Mouse (Mus musculus) G1E-ER4 (cell line): ENCODE measurements around the gene Spg11. TPM values are rescaled to one million over a fixed set of nuclear protein-coding genes. Genes with fewer than 3 reads are reported as not detected.

ENCODE experiments used
- GATA1 ChIP-seq: IDR thresholded peaks from one replicate; pipeline ENCODE4 v1.8.0; 2012; ENCODE audit warnings: low read length, inconsistent platforms
- polyA plus RNA-seq: library from polyadenylated mRNA; stranded (reverse); fragments of >175 nt; gene quantifications from 2 replicates; pipeline ENCODE4 v1.2.3, GENCODE M21; 2012

Spg11 gene
- polyA plus RNA-seq = 0.81 and 1.2 TPM in 2 replicates

GRCm38 (mm10) chr2:122117961-122118958, at the start of gene Spg11:
Spg11 (minus strand) TSS chr2:122118386.
- TF ChIP-seq GATA1 = no peak

DNA sequence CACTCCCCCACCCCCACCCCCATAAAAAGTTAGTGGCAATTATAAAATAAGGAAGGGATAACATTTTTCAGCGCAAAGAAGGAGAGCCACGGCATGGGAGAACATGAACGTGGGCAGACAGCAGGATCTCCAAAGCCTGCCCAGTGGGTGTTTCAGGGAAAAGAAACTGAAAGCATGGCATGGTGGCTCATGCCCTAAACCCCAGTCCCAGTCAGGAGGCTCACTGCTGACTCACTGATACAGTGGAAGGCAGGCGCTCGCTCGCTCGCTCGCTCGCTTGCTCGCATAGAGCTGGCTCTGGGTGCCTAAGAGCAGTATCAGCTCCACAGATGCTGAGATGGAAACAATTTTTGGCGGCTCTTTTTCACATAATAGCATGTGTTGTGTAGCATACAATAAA, 46.1 kb upstream of the Spg11 start:
- TF ChIP-seq GATA1 = no peak

DNA sequence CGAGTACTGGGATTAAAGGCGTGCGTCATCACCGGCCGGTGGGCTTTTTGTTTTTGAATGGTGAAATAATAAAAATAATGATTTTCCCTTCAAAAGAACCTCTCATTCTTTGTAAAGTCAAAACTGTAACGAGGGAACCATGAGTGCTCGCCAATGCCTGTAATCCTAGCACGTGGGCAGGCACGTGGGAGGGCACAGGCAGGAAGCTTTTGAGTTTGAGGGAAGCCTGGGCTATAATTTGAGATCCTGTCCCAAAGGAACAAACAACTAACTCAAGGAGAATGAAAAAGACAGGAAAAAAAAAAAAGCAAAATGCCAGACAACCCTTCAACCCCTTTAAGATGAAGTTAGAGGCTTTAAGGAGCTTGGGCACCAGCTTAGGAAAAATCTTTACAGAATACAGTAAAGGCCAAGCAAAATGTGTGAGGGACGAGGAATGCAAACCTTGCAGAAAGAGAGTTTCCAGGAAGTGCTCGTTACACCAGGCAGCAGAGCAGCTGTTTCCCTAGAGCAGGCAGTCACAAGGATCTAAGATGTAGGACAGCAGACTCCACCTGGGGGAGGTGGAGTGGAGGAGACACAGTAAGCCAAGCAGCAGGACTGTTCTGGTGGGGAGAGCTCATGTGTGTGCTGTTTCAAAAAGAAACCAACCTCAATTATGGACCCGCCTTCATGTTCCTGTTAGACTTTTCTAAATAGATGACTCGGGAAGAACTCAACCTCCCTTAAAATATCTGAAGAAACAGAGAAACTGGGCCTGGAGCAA, 45.4 kb upstream of the Spg11 start:
- no peak for TF ChIP-seq GATA1

DNA sequence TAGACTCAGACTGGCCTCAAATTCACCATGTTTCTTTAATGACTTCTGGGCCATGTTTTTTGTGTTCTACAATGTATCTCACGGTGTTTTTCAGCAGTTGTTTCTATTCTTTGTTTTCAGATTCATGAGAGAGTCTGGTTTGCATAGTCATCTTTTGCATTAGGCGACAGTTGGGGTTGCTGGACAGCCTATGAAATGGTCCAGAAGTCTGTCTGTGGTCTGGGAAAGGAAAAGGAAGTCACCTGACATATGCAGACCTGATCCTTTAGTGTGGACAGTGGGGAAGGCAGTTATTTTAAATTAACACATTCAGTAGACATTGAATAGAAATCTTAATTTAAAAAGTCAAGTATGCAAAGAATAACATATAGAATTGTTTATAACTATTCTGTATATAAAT, 44.3 kb upstream of the Spg11 start:
- TF ChIP-seq GATA1 = no peak

- TF ChIP-seq GATA1 = no peak
Observed at GRCm38 (mm10) chr2:122161542-122161941, 43.4 kb upstream of the Spg11 start.

DNA sequence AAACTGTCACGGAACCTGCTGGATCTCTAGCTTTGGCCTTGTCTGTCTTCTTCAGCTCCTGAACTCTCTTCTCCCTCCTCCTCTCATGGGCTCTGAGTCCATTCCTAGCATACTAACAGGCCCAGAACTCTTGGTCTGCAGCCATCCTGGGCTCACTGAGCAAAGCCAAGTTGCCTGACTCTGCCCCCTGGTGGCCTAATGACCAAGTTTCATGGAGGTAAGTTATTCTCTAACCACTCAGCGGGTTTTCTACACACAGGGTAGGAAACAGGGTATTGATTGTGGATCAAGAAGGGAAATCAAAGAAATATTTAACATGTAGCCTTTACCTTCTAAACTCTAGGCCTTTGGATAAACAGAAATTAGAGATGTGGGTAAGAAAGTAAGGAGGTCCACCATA, 42.5 kb upstream of the Spg11 start, which contains the start of gene Trim69:
Gene Trim69 (plus strand): TSS at position 21 of the 400 bp plus-strand sequence.
- no peak for TF ChIP-seq GATA1

DNA sequence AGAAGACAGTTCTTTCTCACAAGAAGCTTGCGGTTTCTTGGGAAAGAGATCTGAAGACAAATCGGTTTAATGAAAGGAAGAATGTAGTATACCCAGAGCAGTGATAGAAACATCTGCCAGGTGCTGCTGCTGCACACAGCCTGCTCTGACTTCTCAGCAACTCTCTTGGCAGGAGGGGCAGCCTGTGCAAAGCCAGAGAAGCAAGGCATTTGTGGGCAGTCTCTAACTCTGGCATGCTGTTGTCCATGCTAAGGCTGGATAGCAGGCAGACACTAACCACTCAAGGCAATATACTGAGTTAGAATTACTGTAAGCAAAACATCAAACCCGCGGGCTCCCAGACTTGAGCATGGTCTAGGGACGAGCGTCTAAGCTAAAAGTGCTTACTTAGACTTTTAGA, 41.5 kb upstream of the Spg11 start:
- no peak for TF ChIP-seq GATA1

DNA sequence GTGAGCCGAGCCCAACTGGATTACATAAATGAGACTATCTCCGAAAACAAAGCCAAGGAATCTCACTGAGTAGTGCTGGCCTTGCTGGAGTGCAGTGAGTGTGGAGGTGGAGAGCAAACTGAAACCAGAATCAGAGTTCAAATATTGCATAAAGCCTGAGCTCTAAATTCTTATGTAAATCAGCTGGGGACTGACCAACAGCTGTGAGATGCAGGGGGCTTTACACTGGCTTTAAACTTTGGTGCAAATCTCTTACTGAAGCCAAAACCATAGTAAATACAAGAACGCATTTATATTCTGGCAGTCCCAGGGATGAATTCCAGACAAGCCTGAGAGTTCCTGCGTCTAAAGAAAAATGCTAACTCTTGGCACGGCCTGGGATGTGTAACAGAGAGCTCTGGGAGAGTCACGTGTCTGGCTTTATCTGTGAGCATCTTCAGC, 40.2 kb upstream of the Spg11 start:
- no peak for TF ChIP-seq GATA1

GRCm38 (mm10) chr2:122157561-122157960, 39.4 kb upstream of the Spg11 start:
- no peak for TF ChIP-seq GATA1

- no peak for TF ChIP-seq GATA1
Observed at GRCm38 (mm10) chr2:122156051-122156700, 38.0 kb upstream of the Spg11 start.

- no peak for TF ChIP-seq GATA1
Observed at GRCm38 (mm10) chr2:122155292-122155691, 37.1 kb upstream of the Spg11 start.

DNA sequence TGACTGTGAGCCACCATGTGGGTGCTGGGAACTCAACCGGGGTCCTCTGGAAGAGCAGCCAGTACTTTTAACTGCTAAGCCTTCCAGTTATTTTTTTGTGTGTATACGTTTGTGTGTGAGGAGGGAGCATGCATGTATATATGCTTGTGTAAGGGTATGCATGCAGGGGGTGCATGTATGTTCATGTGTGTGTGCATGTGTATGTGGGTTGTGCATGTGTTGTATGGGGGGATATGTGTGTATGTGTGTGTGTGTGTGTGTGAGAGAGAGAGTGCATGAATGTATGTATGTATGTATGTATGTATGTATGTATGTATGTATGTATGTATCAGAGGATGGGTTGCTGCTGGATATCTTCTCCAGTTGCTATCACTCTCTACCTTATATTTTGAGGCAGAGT, 36.3 kb upstream of the Spg11 start:
- TF ChIP-seq GATA1 = no peak

DNA sequence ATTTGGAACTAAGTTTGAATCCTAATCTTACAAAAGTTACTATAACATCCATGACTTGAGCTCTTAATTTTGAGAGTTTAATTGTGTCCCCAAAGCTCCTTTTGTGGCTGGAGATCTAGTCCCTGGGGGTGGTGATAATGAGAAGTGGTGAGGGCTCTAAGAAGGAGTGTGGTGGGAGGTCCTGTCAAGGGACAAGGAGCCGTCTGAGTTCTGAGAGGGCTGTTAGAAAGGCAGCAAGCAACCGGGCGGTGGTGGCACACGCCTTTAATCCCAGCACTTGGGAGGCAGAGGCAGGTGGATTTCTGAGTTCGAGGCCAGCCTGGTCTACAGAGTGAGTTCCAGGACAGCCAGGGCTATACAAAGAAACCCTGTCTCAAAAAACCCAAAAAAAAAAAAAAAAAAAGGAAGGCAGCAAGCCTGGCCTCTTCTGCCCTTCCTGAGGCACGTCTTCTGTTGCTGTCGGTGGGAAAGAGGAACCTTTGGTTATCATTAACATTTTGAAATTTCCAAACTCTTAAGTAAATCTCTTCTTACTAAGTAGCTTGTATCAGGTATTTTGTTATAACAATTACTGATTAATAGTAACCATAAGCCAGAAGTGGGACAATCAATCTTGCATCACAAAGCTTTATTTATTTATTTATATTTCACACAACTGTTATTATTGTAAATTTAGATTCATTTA, 35.6 kb upstream of the Spg11 start:
- TF ChIP-seq GATA1 = no peak

DNA sequence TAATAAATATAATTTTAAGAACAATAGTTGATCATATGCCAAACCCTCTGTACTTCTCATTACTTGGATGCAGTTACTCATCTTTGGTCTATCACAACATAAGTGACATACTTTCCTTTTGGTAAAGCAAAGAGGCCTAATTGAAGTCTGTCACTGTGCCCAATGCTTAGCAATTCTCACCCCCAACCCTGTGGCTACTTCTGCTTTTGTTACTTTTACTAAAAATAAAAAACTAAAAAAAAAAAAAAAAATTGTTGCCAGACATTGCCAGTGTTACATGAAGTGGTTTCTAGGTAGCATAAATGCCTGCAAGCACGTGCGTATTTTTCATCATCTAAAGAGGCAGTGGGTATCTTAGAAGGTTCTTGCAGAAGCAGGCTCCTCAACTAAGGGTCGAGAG, 34.7 kb upstream of the Spg11 start:
- no peak for TF ChIP-seq GATA1

DNA sequence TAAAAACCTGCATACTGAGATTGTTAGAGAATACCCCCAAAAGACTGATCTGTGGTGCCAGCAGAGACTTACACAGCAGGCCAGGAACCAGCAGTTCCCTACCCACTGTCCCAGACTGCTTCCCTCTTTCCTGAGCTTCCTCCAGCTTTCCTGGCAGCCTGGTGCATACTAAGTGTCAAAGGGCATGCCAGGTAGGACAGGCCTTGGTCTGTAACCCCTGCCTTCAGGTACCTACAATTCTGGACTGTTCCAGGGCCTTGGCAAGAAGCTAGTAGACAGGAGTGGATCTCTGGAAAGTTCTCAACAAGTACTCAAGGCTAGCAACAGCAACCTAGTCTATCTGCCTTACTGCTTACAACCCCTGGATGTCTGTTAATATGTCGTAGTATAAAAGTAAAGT, 33.0 kb upstream of the Spg11 start:
- TF ChIP-seq GATA1 = no peak

DNA sequence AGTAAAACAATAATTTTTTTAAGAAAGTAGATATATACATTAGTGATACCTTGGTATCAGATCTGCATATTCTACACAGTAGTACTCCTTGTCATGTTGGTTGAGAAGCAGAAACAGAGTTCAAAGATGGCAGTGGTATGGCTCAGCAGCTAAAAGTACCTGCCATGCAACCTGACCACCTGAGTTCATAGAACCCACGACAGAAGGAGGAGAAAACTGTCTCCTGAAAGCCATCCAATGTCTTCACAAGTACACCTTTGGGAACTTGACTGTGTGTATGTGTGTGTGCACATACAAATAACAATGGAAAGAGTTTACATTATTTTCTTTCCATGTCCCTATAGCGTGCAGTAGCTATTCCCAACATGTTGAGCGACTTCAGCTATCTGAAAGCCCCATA, 31.5 kb upstream of the Spg11 start:
- TF ChIP-seq GATA1 = no peak
